Mouse (Mus musculus): ENCODE measurements around the gene Gm28230. TPM values are rescaled to one million over a fixed set of nuclear protein-coding genes. Genes with fewer than 3 reads are reported as not detected.

Gene Gm28230
- total and polyA plus RNA-seq, 3 experiments, result not detected

GRCm38 (mm10) chr2:74774359-74774758 lies 47.8 kb downstream of the Gm28230 start:
- no peaks in the 10 kb centered on the region for H3K4me1 ChIP-seq (ENCODE audit: control insufficient read depth in 1 of 2, insufficient read depth in 2 of 2, low read length in 2 of 2)
- no peak overlapping the region for H3K27ac ChIP-seq (ENCODE audit: control insufficient read depth, low read depth, low read length)
- no peaks in the 10 kb centered on the region for H3K9me3 ChIP-seq (replicated peaks; ENCODE audit: insufficient read depth, low read length)
- no peak overlapping the region for H3K4me3 ChIP-seq (ENCODE audit: control insufficient read depth in 1 of 2, insufficient read depth in 1 of 2, low read depth in 2 of 2, low read length in 2 of 2)
- H3K27me3 ChIP-seq (ENCODE audit: control insufficient read depth in 1 of 2, insufficient read depth in 2 of 2, low read length in 2 of 2), result peaks cover 7 to 11% of the 10 kb centered on the region in 2 experiments
- no peaks in the 10 kb centered on the region for H3K79me2 ChIP-seq (ENCODE audit: control insufficient read depth, insufficient read depth, low read length, poor library complexity)
- H3K9ac ChIP-seq (ENCODE audit: control insufficient read depth, low read depth, low read length, poor library complexity, severe bottlenecking), result no peak overlapping the region
- no peaks in the 10 kb centered on the region for H3K36me3 ChIP-seq (ENCODE audit: control insufficient read depth in 1 of 2, insufficient read depth in 2 of 2, low read length in 2 of 2)
- DNase-seq (ENCODE audit: low read depth, low spot score), result no peak
- TF ChIP-seq ZNF384 (IDR thresholded peaks at IDR 0.05; ENCODE audit: low read depth, low read length), result no peak
- no peak for TF ChIP-seq CHD2 (IDR thresholded peaks at IDR 0.05; ENCODE audit: low read length)
- no peak for TF ChIP-seq MXI1 (IDR thresholded peaks at IDR 0.05; ENCODE audit: low read depth, low read length)
- TF ChIP-seq ZKSCAN1 (IDR thresholded peaks at IDR 0.05; ENCODE audit: low read depth, low read length), result no peak

DNA sequence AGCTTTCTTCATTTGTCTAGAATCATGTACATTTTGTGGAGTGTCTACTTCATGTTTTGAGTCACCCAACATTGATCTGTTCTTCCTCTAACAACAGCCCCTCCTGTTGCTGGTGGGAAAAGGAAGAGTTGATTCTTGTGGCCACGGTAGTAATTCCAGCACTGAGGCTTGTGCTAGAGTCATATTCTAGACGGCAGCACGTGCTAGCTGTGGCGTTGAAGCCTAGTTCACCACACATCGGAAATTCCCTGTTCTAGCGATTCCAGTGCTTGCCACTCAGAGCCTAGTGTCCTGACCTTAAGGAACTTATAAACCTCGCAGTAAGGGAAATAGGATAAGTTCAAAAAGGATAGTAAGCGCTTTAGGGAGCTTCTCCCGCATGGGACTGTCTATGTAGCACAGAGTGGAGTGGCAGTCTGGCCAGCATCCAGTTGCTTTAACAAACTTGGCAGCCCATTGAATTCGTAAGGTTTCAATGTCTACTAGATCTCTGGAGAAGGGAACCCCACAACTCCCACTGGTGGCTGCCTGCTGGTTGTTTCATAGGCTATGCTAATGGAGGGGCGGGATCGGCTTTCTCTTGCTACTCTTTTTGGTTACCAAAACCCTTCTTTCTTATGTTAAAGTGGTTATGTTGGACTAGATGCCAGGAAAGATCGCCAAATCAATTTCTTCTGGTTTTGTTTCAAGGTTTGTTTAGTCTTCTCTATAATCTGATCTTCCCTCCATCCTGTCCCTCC lies 51.2 kb downstream of the Gm28230 start:
- no peaks in the 10 kb centered on the region for H3K4me1 ChIP-seq (ENCODE audit: control insufficient read depth in 1 of 2, insufficient read depth in 2 of 2, low read length in 2 of 2)
- H3K4me3 ChIP-seq (ENCODE audit: control insufficient read depth in 1 of 2, insufficient read depth in 1 of 2, low read depth in 2 of 2, low read length in 2 of 2), result no peak overlapping the region
- DNase-seq (ENCODE audit: low read depth, low spot score), result no peak
- H3K79me2 ChIP-seq (ENCODE audit: control insufficient read depth, insufficient read depth, low read length, poor library complexity), result no peaks in the 10 kb centered on the region
- TF ChIP-seq MAZ (IDR thresholded peaks at IDR 0.05; ENCODE audit: low read depth, low read length), result no peak
- no peak for TF ChIP-seq CTCF (IDR thresholded peaks at IDR 0.05 in 2 of 3, conservative IDR thresholded peaks at IDR 0.05 in 1 of 3; ENCODE audit: control insufficient read depth in 1 of 3, insufficient read depth in 1 of 3, low read depth in 2 of 3, low read length in 3 of 3, poor library complexity in 1 of 3, severe bottlenecking in 1 of 3)
- TF ChIP-seq POLR2AphosphoS5 (IDR thresholded peaks at IDR 0.05; ENCODE audit: borderline replicate concordance, low read depth, low read length), result no peak
- no peaks in the 10 kb centered on the region for H3K36me3 ChIP-seq (ENCODE audit: control insufficient read depth in 1 of 2, insufficient read depth in 2 of 2, low read length in 2 of 2)
- H3K27me3 ChIP-seq (ENCODE audit: control insufficient read depth in 1 of 2, insufficient read depth in 2 of 2, low read length in 2 of 2), result peaks cover 2 to 3% of the 10 kb centered on the region in 2 experiments
- H3K27ac ChIP-seq (ENCODE audit: control insufficient read depth, low read depth, low read length), result no peak overlapping the region
- no peak overlapping the region for H3K9ac ChIP-seq (ENCODE audit: control insufficient read depth, low read depth, low read length, poor library complexity, severe bottlenecking)
- H3K9me3 ChIP-seq (replicated peaks; ENCODE audit: insufficient read depth, low read length), result no peaks in the 10 kb centered on the region

DNA sequence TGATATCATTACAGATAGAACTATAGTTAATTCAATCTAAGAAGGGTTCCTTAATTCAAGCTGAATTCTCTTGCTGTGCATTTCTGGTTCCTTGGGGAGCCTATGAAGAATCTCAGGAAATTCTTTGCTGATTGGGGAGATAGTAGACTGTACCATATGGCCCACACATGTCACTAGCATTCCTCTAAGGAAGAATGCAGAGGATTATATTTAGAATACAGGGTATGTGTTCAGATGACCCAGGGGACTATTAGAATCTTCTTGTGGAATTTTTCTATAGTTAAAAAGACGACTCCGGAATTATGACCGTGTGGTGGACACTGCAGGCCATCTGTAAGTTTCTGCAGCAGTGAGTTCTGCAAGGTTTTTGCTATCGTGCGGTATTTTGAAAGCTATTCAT lies 54.9 kb downstream of the Gm28230 start:
- Histone ChIP-seq H3K9me3 (replicated peaks; ENCODE audit: insufficient read depth, low read length) (no peaks in the 10 kb centered on the region), H3K9ac (ENCODE audit: control insufficient read depth, low read depth, low read length, poor library complexity, severe bottlenecking) (no peak overlapping the region), H3K4me1 (ENCODE audit: control insufficient read depth in 1 of 2, insufficient read depth in 2 of 2, low read length in 2 of 2) (no peaks in the 10 kb centered on the region), H3K79me2 (ENCODE audit: control insufficient read depth, insufficient read depth, low read length, poor library complexity) (no peaks in the 10 kb centered on the region), H3K36me3 (ENCODE audit: control insufficient read depth in 1 of 2, insufficient read depth in 2 of 2, low read length in 2 of 2) (no peaks in the 10 kb centered on the region), H3K27ac (ENCODE audit: control insufficient read depth, low read depth, low read length) (no peak overlapping the region), H3K4me3 (ENCODE audit: control insufficient read depth in 1 of 2, insufficient read depth in 1 of 2, low read depth in 2 of 2, low read length in 2 of 2) (no peak overlapping the region), H3K27me3 (ENCODE audit: control insufficient read depth in 1 of 2, insufficient read depth in 2 of 2, low read length in 2 of 2) (peaks cover 1 to 3% of the 10 kb centered on the region in 2 experiments; a peak in 3 of 4 replicates)
- TF ChIP-seq ETS1 (IDR thresholded peaks at IDR 0.05; ENCODE audit: low read depth, low read length), result no peak
- TF ChIP-seq NELFE (IDR thresholded peaks at IDR 0.05; ENCODE audit: low read depth, low read length), result no peak
- no peak for TF ChIP-seq TBP (IDR thresholded peaks at IDR 0.05; ENCODE audit: low read depth, low read length)
- TF ChIP-seq MEF2A (IDR thresholded peaks at IDR 0.05; ENCODE audit: extremely low read depth, insufficient replicate concordance, low read depth, low read length, poor library complexity, severe bottlenecking), result no peak
- no peak for TF ChIP-seq E2F4 (IDR thresholded peaks at IDR 0.05; ENCODE audit: borderline replicate concordance, low read depth, low read length)
- no peak for TF ChIP-seq SIN3A (IDR thresholded peaks at IDR 0.05; ENCODE audit: low read length)
- TF ChIP-seq ELF1 (IDR thresholded peaks at IDR 0.05; ENCODE audit: low read depth, low read length), result no peak
- no peak for TF ChIP-seq POLR2AphosphoS2 (IDR thresholded peaks at IDR 0.05; ENCODE audit: low read length)
- TF ChIP-seq MXI1 (IDR thresholded peaks at IDR 0.05; ENCODE audit: low read depth, low read length), result no peak
- TF ChIP-seq MAZ (IDR thresholded peaks at IDR 0.05; ENCODE audit: low read depth, low read length), result no peak
- no peak for DNase-seq (ENCODE audit: low read depth, low spot score)
